Mouse (Mus musculus) kidney, embryonic 14.5 days (tissue): ENCODE data around the gene Il15. TPM values are rescaled to one million over a fixed set of nuclear protein-coding genes. Genes with fewer than 3 reads are reported as not detected.

Source experiments
- ATAC-seq: fragments of 200-750 bp; cut with Nextera tagmentation; 2 replicates; pipeline ENCODE4 v1.8.0; 2017; ENCODE audit warnings: moderate number of reproducible peaks, mild to moderate bottlenecking, moderate TSS enrichment, moderate library complexity; ENCODE audit not compliant: low FRiP score, low TSS enrichment
- H3K27ac ChIP-seq: fragments of 300-500 bp; sonication (generic); 2 replicates; pipeline ENCODE4 v1.5.1; 2014; ENCODE audit warnings: low read depth, mild to moderate bottlenecking, low read length, moderate library complexity, mixed read lengths
- H3K27me3 ChIP-seq: fragments of 300-500 bp; sonication (generic); 2 replicates; pipeline ENCODE4 v1.6.1; 2014; ENCODE audit warnings: mild to moderate bottlenecking, low read length; ENCODE audit not compliant: control insufficient read depth, insufficient read depth
- H3K36me3 ChIP-seq: fragments of 300-500 bp; sonication (generic); 2 replicates; pipeline ENCODE4 v1.6.1; 2014; ENCODE audit warnings: low read length, mixed read lengths; ENCODE audit not compliant: control insufficient read depth, insufficient read depth
- H3K4me1 ChIP-seq: fragments of 300-500 bp; sonication (generic); 2 replicates; pipeline ENCODE4 v1.6.1; 2014; ENCODE audit warnings: low read length, mixed read lengths; ENCODE audit not compliant: control insufficient read depth, insufficient read depth
- H3K4me2 ChIP-seq: fragments of 300-500 bp; sonication (generic); replicated peaks from 2 replicates; pipeline ENCODE4 v1.6.1; 2014; ENCODE audit warnings: low read depth, mild to moderate bottlenecking, low read length
- H3K4me3 ChIP-seq: fragments of 300-500 bp; sonication (generic); 2 replicates; pipeline ENCODE4 v1.5.1; 2014; ENCODE audit warnings: mild to moderate bottlenecking, low read length
- H3K9ac ChIP-seq: fragments of 300-500 bp; sonication (generic); 2 replicates; pipeline ENCODE4 v1.6.1; 2014; ENCODE audit warnings: low read depth, mild to moderate bottlenecking, low read length, moderate library complexity
- H3K9me3 ChIP-seq: fragments of 300-500 bp; sonication (generic); 2 replicates; pipeline ENCODE4 v1.6.1; 2016; ENCODE audit warnings: low read length; ENCODE audit not compliant: control insufficient read depth
- WGBS: fragments of 180-500 bp; shearing (Covaris S2); extraction: QIAGEN DNeasy Blood & Tissue Kit; methylation state at CpG from one replicate; pipeline ENCODE4 v1.1.7; 2014; 5-methylcytosine and 5-hydroxymethylcytosine counted together
- polyA plus RNA-seq: library from polyadenylated mRNA; unstranded; fragments of >200 nt; fragmentation: Nextera tagmentation; extraction: Ambion mirVana; gene quantifications from 2 replicates; pipeline ENCODE4 v1.2.1, GENCODE M21; 2014

The Il15 gene
- polyA plus RNA-seq, 1 experiment from 2014 or later, result 7.0 TPM

- Histone ChIP-seq H3K9me3 (no peaks in the 10 kb centered on the region), H3K4me1 (0 out of 2 replicates have a peak, but pooled peaks cover 12% of the 10 kb centered on the region), H3K36me3 (no peaks in the 10 kb centered on the region), H3K4me3 (no peak overlapping the region), H3K27me3 (no peaks in the 10 kb centered on the region), H3K27ac (no peak overlapping the region), H3K9ac (no peak overlapping the region), H3K4me2 (no peak overlapping the region; the same call in 1 of the 2 replicates)
- ATAC-seq, result no peak
- WGBS, result 53% methylated on average over 2 of the region's 2 CpGs
Observed at GRCm38 (mm10) chr8:82401059-82401458, 2.0 kb downstream of the Il15 start.

GRCm38 (mm10) chr8:82400376-82400775 lies 2.6 kb downstream of the Il15 start:
- ATAC-seq, result no peak
- no peak overlapping the region for H3K27ac ChIP-seq
- H3K9ac ChIP-seq, result no peak overlapping the region
- H3K9me3 ChIP-seq, result no peaks in the 10 kb centered on the region
- WGBS, result 24% methylated on average over 2 of the region's 2 CpGs
- H3K36me3 ChIP-seq, result no peaks in the 10 kb centered on the region
- no peaks in the 10 kb centered on the region for H3K27me3 ChIP-seq
- 0 out of 2 replicates have a peak, but pooled peaks cover 12% of the 10 kb centered on the region for H3K4me1 ChIP-seq
- H3K4me2 ChIP-seq, result no peak overlapping the region
- H3K4me3 ChIP-seq, result no peak overlapping the region

- Histone ChIP-seq H3K27ac (no peak overlapping the region), H3K4me3 (no peak overlapping the region), H3K4me2 (no peak overlapping the region), H3K36me3 (no peaks in the 10 kb centered on the region), H3K4me1 (0 out of 2 replicates have a peak, but pooled peaks cover 12% of the 10 kb centered on the region), H3K9me3 (no peaks in the 10 kb centered on the region), H3K27me3 (no peaks in the 10 kb centered on the region), H3K9ac (no peak overlapping the region)
- ATAC-seq, result no peak
- WGBS, result 76% methylated on average over 2 of the region's 2 CpGs
Observed at GRCm38 (mm10) chr8:82398546-82398945, 4.5 kb downstream of the Il15 start.

GRCm38 (mm10) chr8:82391258-82391657 lies 11.8 kb downstream of the Il15 start:
- H3K4me2 ChIP-seq, result no peak overlapping the region
- H3K9ac ChIP-seq, result no peak overlapping the region
- no peaks in the 10 kb centered on the region for H3K9me3 ChIP-seq
- H3K27me3 ChIP-seq, result no peaks in the 10 kb centered on the region
- no peak for ATAC-seq
- H3K4me3 ChIP-seq, result no peak overlapping the region
- H3K4me1 ChIP-seq, result no peaks in the 10 kb centered on the region
- H3K27ac ChIP-seq, result no peak overlapping the region
- H3K36me3 ChIP-seq, result no peaks in the 10 kb centered on the region

GRCm38 (mm10) chr8:82388356-82388902 lies 14.6 kb downstream of the Il15 start:
- Histone ChIP-seq H3K4me3 (no peak overlapping the region), H3K27me3 (no peaks in the 10 kb centered on the region), H3K9me3 (no peaks in the 10 kb centered on the region), H3K4me2 (no peak overlapping the region), H3K27ac (no peak overlapping the region), H3K9ac (no peak overlapping the region), H3K4me1 (no peaks in the 10 kb centered on the region), H3K36me3 (no peaks in the 10 kb centered on the region)
- ATAC-seq, result no peak
- 89% methylated on average over 1 of the region's 1 CpGs for WGBS

- WGBS, result 91% methylated on average over 1 of the region's 1 CpGs
- no peak overlapping the region for H3K9ac ChIP-seq
- H3K27me3 ChIP-seq, result no peaks in the 10 kb centered on the region
- no peak for ATAC-seq
- no peak overlapping the region for H3K4me3 ChIP-seq
- no peaks in the 10 kb centered on the region for H3K36me3 ChIP-seq
- H3K9me3 ChIP-seq, result no peaks in the 10 kb centered on the region
- no peaks in the 10 kb centered on the region for H3K4me1 ChIP-seq
- H3K4me2 ChIP-seq, result no peak overlapping the region
- no peak overlapping the region for H3K27ac ChIP-seq
Observed at GRCm38 (mm10) chr8:82387614-82388013, 15.4 kb downstream of the Il15 start.

- no peaks in the 10 kb centered on the region for H3K9me3 ChIP-seq
- H3K27ac ChIP-seq, result no peak overlapping the region
- no peak overlapping the region for H3K9ac ChIP-seq
- H3K36me3 ChIP-seq, result no peaks in the 10 kb centered on the region
- H3K4me3 ChIP-seq, result no peak overlapping the region
- H3K27me3 ChIP-seq, result no peaks in the 10 kb centered on the region
- no peak for ATAC-seq
- no peak overlapping the region for H3K4me2 ChIP-seq
- H3K4me1 ChIP-seq, result no peaks in the 10 kb centered on the region
Observed at GRCm38 (mm10) chr8:82385867-82386266, 17.2 kb downstream of the Il15 start.

- no peaks in the 10 kb centered on the region for H3K9me3 ChIP-seq
- no peak overlapping the region for H3K4me2 ChIP-seq
- H3K4me1 ChIP-seq, result no peaks in the 10 kb centered on the region
- no peak overlapping the region for H3K27ac ChIP-seq
- H3K9ac ChIP-seq, result no peak overlapping the region
- ATAC-seq, result no peak
- 54% methylated on average over 11 of the region's 11 CpGs for WGBS
- H3K27me3 ChIP-seq, result no peaks in the 10 kb centered on the region
- H3K36me3 ChIP-seq, result no peaks in the 10 kb centered on the region
- no peak overlapping the region for H3K4me3 ChIP-seq
Observed at GRCm38 (mm10) chr8:82384458-82385234, 18.4 kb downstream of the Il15 start.

- no peak overlapping the region for H3K4me2 ChIP-seq
Observed at GRCm38 (mm10) chr8:82383346-82383745, 19.7 kb downstream of the Il15 start.

More at GRCm38 (mm10) chr8:82383346-82383745, 19.7 kb downstream of the Il15 start:
- no peaks in the 10 kb centered on the region for H3K27me3 ChIP-seq
- H3K9me3 ChIP-seq, result no peaks in the 10 kb centered on the region
- no peaks in the 10 kb centered on the region for H3K4me1 ChIP-seq
- H3K4me3 ChIP-seq, result no peak overlapping the region
- H3K9ac ChIP-seq, result no peak overlapping the region
- no peak for ATAC-seq
- no peak overlapping the region for H3K27ac ChIP-seq
- WGBS, result 86% methylated on average over 3 of the region's 3 CpGs
- H3K36me3 ChIP-seq, result no peaks in the 10 kb centered on the region
